In genomic region chr5:44798493-44798892, GRCm38 (mm10) we compare ENCODE assay signal across 7 mouse cellular contexts. TPM values are rescaled to one million over a fixed set of nuclear protein-coding genes. Genes with fewer than 3 reads are reported as not detected.
DNase-seq lines count a peak whose midpoint lies in the region; ATAC-seq lines count a peak whose summit lies in the region.

No protein-coding gene starts in this region.

- H3K27ac ChIP-seq in heart, embryonic 13.5 days (replicated peaks), result no peak overlapping the region; the same call in 1 of the 2 replicates
- H3K27ac ChIP-seq in liver, embryonic 12.5 days, result no peak overlapping the region

- DNase-seq in retina, postnatal 1 day, result peak; percentile 36
- DNase-seq in retina, embryonic 14.5 days (ENCODE audit: low spot score), result no peak
- DNase-seq in gastrocnemius, postnatal 25 days, result no peak
- no peak for DNase-seq in cerebellum, adult 11-12 months

- WGBS in heart, embryonic 13.5 days, result 8% methylated on average over 3 of the region's 3 CpGs
- 10% methylated on average over 3 of the region's 3 CpGs for WGBS in liver, embryonic 12.5 days (ENCODE audit: insufficient replicate concordance)

- H3K36me3 ChIP-seq in heart, embryonic 13.5 days, result no peaks in the 10 kb centered on the region
- H3K36me3 ChIP-seq in liver, embryonic 12.5 days, result no peaks in the 10 kb centered on the region

- peak overlapping the region; percentile 81 for H3K4me2 ChIP-seq in heart, embryonic 13.5 days
- peak overlapping the region; percentile 56 for H3K4me2 ChIP-seq in liver, embryonic 12.5 days

- no peaks in the 10 kb centered on the region for H3K27me3 ChIP-seq in heart, embryonic 13.5 days (replicated peaks)
- no peaks in the 10 kb centered on the region; the same call in 1 of the 2 replicates for H3K27me3 ChIP-seq in liver, embryonic 12.5 days (replicated peaks)

- peak overlapping the region; percentile 55 for H3K4me3 ChIP-seq in heart, embryonic 13.5 days
- peak overlapping the region; percentile 37 for H3K4me3 ChIP-seq in liver, embryonic 12.5 days

- H3K9me3 ChIP-seq in heart, embryonic 13.5 days, result no peaks in the 10 kb centered on the region
- no peaks in the 10 kb centered on the region for H3K9me3 ChIP-seq in liver, embryonic 12.5 days (replicated peaks)

- ATAC-seq in heart, embryonic 13.5 days (ENCODE audit: extremely low read depth, insufficient number of reproducible peaks, low FRiP score, low TSS enrichment), result no peak
- ATAC-seq in liver, embryonic 12.5 days, result no peak
- ATAC-seq in frontal cortex, adult (ENCODE audit: low TSS enrichment), result no peak

- H3K9ac ChIP-seq in heart, embryonic 13.5 days, result peak overlapping the region; percentile 75
- H3K9ac ChIP-seq in liver, embryonic 12.5 days, result peak overlapping the region; percentile 7; the same call in 1 of the 2 replicates

- peaks cover 14% of the 10 kb centered on the region for H3K4me1 ChIP-seq in heart, embryonic 13.5 days
- H3K4me1 ChIP-seq in liver, embryonic 12.5 days, result no peaks in the 10 kb centered on the region

RNA-seq across cellular contexts. Expression of gene Ldb2, which starts 1.0 kb away (rescaled TPM):
- polyA plus RNA-seq in heart, embryonic 13.5 days (2015; fragmentation: Nextera tagmentation; extraction: Ambion mirVana), result 14.5 and 15.6 TPM in 2 replicates
- 6.2 and 6.3 TPM in 2 replicates for polyA plus RNA-seq in liver, embryonic 12.5 days (2016; fragmentation: Nextera tagmentation; extraction: Ambion mirVana)
- 1 to 10 TPM; 3.6 to 5.4 TPM for total RNA-seq in gastrocnemius, postnatal 25 days (2021)
